Mouse (Mus musculus) regulatory T cell (primary cell): ENCODE measurements around the gene Copg1.
"Not testable (repeated sequence)": the region's sequence is repeated elsewhere in the genome, so short reads cannot be mapped to it uniquely, and the experiment has no call there.

Experiments used
- in situ Hi-C: fragments of 300-600 bp; cut with MboI, MseI; formaldehyde crosslinking; loops from one replicate; pipeline ENCODE4 v1.15.1; 2025; ENCODE audit warnings: high pct_unique_total_duplicates

Gene Copg1

DNA sequence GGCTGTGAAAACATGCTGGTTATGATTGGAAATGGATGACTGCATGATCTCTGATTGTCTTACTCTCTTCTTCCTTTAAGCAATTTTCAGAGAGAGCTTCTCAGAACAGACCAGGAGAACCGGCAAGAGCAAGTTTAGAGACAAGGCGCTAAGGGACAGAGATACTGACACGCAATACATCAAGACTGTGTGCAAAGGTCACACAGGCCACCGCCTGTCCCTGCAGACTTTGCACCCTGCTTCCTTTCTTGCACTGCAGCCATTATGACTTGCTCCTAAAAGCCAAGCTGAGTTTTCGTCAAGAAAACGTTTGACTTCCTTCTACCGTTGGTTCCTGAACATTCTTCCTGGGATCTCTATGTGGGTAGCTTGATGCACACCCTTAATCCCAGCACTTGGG, 12.1 kb upstream of the Copg1 start:
- in situ Hi-C loops, result no loop called here

DNA sequence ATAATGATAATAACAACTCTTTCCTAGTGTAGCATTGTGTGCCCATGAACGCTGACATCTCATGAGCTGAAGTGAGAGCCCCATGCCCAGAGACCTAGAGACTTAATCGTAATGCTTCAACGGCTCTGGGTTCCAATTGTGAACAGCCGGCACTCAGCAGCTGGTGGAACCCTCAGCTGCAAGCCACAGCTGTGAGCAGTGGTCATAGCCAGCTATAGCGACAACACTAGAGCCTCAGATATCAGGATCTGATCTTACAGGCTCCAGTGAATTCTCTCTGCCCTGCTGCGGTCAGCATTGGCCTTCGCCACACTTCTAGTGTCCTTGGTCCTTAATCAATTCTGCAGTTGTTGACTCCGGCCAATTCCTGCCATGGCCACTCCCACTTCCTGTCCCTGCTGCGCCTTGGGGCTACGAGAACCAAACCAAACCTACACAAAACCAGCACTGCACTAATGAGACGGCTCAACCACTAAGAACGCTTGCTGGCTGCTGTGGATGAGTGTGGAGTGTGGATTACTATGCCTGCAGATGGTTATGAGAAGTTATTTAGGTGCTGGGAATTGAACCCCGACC, 11.5 kb upstream of the Copg1 start:
- in situ Hi-C loops, result no loop called here

- in situ Hi-C loops, result no loop called here
These were observed 8.6 kb upstream of the Copg1 start for GRCm38 (mm10) chr6:87879010-87879409.

GRCm38 (mm10) chr6:87879628-87880027, 8.0 kb upstream of the Copg1 start:
- in situ Hi-C loops, result no loop called here

DNA sequence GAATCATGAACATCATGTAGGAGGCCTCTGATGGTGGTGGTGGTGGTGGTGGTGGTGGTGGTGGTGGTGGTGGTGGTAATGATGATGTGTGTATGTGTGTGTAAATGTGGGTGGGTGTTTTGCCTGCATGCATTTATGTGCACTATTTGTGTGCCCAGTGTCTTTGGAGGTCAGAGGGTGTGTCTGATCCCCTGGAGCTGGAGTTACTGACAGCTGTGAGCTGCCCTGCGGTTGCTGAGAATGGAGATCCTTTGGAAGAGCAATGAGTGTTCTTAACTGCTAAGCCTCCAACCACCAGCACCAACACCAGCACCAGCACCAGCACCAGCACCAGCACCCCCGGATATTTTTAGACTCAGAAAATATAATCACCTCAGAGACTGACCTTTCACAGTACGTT, 5.4 kb upstream of the Copg1 start:
- in situ Hi-C loops, result no loop called here

- in situ Hi-C loops, result no loop called here
These were observed 4.8 kb upstream of the Copg1 start for GRCm38 (mm10) chr6:87882816-87883215.

DNA sequence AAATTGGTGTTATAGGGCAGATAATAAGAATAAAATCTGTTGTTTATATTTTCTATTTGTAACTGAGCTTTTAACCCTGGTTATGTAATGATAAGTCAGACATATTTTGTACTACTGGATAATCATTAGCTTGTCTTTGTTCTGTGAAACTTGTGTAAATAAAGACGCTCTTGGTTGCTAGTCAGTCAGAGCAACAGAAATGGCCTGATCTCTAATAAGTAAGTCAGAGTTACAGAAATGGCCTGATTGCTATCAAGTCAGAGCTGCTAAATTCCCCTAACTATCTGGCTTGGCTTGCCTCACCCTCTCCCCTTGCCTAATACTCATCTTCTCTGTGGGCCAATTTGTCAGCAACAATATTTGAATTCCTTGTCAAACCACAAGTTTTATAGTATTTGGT, 893 bp upstream of the Copg1 start:
- in situ Hi-C loops, result no loop called here

DNA sequence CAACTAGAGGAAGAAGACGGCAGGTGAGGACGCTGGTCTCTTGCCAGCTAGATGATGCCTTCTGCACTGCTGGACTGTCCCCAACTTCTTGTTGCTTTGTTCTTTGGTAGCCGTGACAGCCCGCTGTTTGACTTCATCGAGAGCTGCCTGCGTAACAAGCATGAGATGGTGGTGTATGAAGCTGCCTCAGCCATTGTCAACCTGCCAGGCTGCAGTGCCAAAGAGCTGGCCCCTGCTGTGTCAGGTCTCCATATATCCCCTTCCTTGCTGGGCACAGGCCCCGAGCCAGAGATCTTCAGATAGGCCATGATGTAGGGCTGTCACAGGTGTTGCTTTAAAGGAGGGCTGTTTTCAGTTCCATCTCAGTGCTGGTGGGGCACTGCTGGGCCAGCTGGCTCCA, 6.3 kb downstream of the Copg1 start:
- in situ Hi-C loops, result no loop called here

- in situ Hi-C loops, result no loop called here
These were observed 10.4 kb downstream of the Copg1 start for GRCm38 (mm10) chr6:87898028-87898427.

DNA sequence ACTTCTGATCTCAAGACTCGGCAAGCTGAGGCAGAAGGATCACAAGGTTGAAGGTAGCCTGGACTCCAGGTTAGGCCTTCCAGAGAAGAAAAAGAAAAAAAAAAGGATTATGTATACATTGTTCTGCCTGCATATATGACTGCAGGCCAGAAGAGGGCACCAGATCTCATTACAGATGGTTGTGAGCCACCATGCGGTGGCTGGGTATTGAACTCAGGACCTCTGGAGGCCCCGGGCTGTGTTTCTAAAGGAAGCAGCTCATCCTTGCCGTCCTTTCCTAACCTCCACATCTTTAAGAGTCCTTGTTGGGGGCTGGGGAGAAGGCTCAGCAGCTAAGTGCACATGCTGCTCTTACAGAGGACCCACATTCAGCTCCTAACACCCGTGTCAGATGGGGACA, 19.0 kb downstream of the Copg1 start:
- in situ Hi-C loops, result loop anchor here (5.0 to 10.0 kb wide), 2 partner anchors 91 to 178 kb away; partner anchors contain the start of gene Rpn1

- in situ Hi-C loops, result loop anchor here (5.0 to 10.0 kb wide), 2 partner anchors 88 to 176 kb away; partner anchors contain the start of gene Rpn1
These were observed 21.6 kb downstream of the Copg1 start for GRCm38 (mm10) chr6:87909181-87909580.

DNA sequence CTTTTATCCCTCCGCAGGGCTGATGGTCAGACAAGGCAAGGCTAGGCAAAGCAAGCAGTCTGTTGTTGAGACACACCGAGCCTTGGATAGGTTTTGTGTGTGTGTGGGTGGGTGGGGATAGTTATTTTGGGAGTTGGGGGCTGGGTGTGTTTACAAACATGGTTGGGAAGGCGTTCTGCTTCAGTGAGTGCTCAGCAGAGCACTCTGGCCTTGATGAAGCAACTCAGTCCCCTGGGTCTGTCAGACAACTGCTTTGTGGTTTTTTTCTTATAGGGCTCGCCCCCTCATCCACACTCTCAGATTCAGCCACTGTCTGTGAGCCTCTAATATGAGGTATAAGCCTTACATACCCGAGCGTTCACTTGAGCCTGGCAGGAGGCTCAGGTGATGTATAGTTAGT, 23.9 kb downstream of the Copg1 start:
- in situ Hi-C loops, result no loop called here

DNA sequence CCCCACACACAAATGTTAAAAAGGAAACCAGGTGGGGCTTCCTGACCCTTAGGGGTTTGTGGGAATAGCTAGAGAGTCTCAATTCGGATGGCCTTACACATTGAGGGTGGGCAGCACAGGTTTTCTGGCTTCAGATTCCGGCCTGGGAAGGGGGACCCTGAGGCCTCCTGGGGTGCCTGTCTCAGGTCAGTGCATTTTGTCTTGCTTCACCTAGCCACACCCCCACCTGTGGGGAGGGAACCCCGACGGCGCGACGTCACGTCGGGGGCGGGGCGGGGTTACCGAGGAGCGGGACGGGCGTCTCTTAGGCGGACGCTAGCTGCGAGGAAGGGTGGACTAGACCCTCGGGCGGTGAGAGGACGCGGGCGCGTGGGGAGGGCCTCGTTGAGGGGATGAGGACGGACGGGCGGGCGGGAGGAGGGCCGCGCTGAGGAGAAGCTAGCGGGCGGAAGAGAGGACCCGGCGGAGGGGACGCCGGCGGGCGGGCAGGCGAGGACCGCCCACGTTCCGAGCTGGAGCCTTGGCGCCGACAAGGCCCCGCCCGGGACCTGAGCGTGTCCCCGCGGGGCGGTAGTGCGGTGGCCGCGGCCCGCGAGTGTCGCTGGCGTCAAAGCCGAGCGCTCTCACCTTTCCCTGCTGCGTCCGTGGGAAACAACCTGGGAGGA, 26.2 kb downstream of the Copg1 start, which contains the start of gene Hmces:
Hmces (plus strand) TSS at position 275 of the 665 bp plus-strand sequence.
- in situ Hi-C loops, result no loop called here

GRCm38 (mm10) chr6:87914326-87915102, 26.9 kb downstream of the Copg1 start:
- in situ Hi-C loops, result no loop called here

DNA sequence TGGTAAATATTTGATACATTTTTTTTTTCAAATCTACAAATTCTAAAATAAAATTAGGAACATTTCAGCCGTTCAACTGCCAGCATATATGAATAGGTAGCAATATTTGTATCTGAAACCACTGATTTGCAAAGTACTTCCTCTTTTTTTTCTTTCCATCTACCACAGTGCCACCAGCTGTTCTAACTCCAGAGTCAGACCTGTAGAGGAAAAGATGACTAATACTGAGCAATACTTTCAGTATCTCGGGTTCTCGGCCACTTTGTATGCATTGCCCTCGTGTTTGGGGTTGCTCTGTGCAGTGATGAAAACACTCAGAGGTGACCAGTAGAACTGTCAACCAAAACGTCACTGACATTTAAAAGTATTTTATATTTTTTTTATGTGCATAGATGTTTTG, 28.3 kb downstream of the Copg1 start:
- in situ Hi-C loops, result no loop called here

GRCm38 (mm10) chr6:87921201-87921600, 33.6 kb downstream of the Copg1 start:
- in situ Hi-C loops, result no loop called here

DNA sequence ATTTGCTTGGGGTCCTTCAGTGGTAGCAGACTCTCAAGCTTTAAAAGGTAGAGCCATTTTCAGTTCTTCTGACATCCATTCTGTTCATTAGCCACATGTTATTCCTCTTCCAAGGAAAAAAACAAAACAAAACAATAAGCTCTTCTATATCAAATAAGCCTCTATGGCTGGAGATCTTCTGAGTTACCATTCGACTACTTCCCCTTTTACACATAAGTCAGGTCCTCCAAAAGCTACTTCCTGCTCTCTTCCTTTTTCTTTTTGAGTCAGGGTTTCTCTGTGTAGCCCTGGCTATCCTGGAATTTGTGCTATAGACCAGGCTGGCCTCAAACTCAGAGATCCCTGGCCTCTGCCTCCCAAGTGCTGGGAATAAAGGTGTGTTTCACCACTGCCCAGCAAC, 36.0 kb downstream of the Copg1 start:
- in situ Hi-C loops, result no loop called here

DNA sequence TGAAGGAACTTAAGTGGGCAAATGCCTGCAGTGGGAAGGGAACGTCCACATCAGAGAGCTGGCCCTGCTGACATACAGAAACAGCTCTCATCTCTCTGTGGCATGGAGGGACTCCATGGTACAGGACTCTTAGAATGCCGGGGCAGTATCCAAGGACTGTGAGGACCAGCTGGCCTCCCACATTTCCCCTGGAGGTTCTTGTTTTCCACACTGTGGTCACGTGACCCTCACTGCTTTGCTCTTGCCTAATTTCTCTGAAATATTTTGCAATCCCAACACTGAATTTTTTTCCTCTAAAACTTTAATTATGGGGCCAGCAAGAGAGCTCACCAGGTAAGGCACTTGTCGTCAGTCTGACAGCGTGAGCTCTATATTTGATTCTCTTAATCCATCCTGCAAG, 47.4 kb downstream of the Copg1 start:
- in situ Hi-C loops, result no loop called here

DNA sequence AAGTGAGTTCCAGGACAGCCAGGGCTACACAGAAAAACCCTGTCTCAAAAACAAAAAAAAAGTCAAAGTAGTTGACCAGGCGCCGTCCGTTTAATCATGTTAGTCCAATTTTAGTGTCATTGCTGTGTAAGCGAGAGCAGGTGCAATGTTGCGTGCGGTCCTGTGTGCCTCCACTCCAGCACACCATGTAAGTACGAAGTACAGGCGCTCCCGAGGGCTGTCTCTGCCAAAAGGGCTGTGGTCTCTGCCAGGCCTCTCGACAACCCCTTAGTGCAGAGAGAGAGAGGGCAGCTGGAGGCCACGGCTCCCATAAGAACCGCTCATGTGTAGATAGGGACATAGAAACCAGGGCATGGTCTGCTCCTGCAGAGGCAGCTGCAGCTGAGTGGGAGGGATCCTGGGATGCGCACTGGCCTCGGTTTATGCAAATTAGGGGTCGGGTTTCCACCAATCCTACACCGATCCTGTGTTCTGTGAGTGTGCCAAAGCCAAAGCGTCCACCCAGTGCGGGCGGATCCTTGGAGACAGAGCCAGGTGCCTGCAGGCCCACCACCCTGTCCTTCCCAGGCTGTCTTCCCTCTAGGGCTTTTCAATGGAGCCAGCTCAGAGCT, 49.7 kb downstream of the Copg1 start:
- in situ Hi-C loops, result no loop called here

DNA sequence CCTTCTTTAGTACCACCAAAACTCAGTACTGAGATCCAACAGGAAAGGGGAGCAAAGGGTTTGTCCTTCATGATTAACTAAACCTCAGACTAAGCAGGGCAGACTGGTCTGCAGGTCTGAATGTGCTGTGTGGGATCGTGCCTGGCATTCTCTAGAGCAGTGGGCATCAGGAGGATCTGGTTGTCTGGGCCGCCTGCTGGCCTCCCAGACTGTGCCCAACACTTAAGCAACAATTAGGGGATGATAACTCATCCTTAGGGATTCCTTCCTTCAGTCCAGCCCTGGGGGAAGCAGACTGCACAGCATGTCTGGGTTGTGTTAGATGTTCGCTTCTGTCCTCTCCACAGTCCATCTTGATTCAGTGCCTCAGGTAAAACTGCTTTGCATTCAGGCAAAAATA, 51.3 kb downstream of the Copg1 start:
- in situ Hi-C loops, result no loop called here

DNA sequence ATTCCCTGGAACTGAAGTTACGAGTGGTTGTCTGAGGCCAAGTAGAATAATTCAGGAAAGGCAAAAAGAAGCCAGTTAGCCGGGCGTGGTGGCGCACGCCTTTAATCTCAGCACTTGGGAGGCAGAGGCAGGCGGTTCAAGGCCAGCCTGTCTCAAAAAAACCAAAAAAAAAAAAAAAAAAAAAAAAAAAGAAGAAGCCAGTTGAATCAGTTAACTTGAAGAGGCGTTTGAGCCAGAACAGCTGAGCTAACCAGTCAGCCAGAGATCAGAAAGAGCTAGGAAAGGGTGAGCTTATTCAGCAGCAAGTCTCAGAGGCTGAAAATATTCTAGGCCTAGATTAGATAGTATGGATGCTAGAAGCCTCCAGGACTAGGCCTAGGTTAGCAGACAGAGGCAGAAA, 54.6 kb downstream of the Copg1 start:
- in situ Hi-C loops, result no loop called here

DNA sequence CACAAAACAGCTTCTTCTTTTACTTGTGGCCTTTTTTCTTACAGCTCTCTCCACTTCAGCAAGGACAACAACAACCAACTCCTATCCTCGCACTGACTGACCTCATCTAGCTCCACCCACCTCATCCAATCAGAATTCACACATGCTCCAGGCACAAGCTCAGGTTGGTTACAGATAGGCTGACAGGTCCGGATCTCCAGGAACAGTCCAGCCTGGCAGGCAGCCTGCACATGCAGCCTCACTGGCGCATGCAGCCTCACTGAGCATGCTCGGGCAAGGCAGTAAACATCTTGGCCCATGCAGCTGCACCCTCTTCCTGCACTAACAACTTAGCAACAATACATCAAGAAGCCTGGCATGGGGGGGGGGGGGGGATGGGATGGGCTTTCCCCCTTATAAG, 74.8 kb downstream of the Copg1 start:
- in situ Hi-C loops, result not testable (repeated sequence)
